Mouse (Mus musculus): Measurements from ENCODE around the gene Twnk.
"Not testable (repeated sequence)": the region's sequence is repeated elsewhere in the genome, so short reads cannot be mapped to it uniquely, and the experiment has no call there.

The Twnk gene

GRCm38 (mm10) chr19:45025937-45026568 is 20.6 kb downstream of the Twnk start:
- peak in 1 of 2 experiments; percentile 22 for DNase-seq

GRCm38 (mm10) chr19:45026958-45027670 is 21.7 kb downstream of the Twnk start:
- DNase-seq: no peak

- DNase-seq: no peak
Observed at GRCm38 (mm10) chr19:45027848-45028247, 22.4 kb downstream of the Twnk start.

- peak in 1 of 2 experiments; percentile 16 for DNase-seq
Observed at GRCm38 (mm10) chr19:45028746-45029145, 23.3 kb downstream of the Twnk start.

- DNase-seq: no peak
Observed at GRCm38 (mm10) chr19:45029571-45029970, 24.1 kb downstream of the Twnk start.

- DNase-seq: peak; percentile 80 to 81
Observed at GRCm38 (mm10) chr19:45030111-45030510, 24.6 kb downstream of the Twnk start.

- DNase-seq: peak; percentile 85 to 86
Observed at GRCm38 (mm10) chr19:45030746-45031693, 25.6 kb downstream of the Twnk start.

GRCm38 (mm10) chr19:45031780-45032179 is 26.3 kb downstream of the Twnk start:
- peak; percentile 82 to 86 for DNase-seq

- DNase-seq: peak; percentile 32 to 40
Observed at GRCm38 (mm10) chr19:45032570-45033332, 27.3 kb downstream of the Twnk start.

GRCm38 (mm10) chr19:45036867-45037266 is 31.4 kb downstream of the Twnk start:
- DNase-seq: peak in 1 of 2 experiments; percentile 52

GRCm38 (mm10) chr19:45038198-45038597 is 32.7 kb downstream of the Twnk start:
- DNase-seq: not testable (repeated sequence)

GRCm38 (mm10) chr19:45040214-45040613 is 34.8 kb downstream of the Twnk start:
- no peak for DNase-seq

GRCm38 (mm10) chr19:45044389-45044927 is 39.0 kb downstream of the Twnk start:
- DNase-seq: no peak

GRCm38 (mm10) chr19:45045236-45045635 is 39.8 kb downstream of the Twnk start:
- DNase-seq: no peak

GRCm38 (mm10) chr19:45045651-45046050 is 40.2 kb downstream of the Twnk start, which contains the start of gene Pdzd7:
TSS of gene Pdzd7 (minus strand) at chr19:45045717.
- DNase-seq: no peak

- peak; percentile 97 for DNase-seq
Observed at GRCm38 (mm10) chr19:45046523-45047321, 41.3 kb downstream of the Twnk start.

- DNase-seq: peak; percentile 94
Observed at GRCm38 (mm10) chr19:45047417-45047934, 42.0 kb downstream of the Twnk start, which contains the start of gene Sfxn3. TSS of gene Sfxn3 (plus strand) at chr19:45047503.

- DNase-seq: peak; percentile 49 to 60
Observed at GRCm38 (mm10) chr19:45047935-45048643, 42.6 kb downstream of the Twnk start.

GRCm38 (mm10) chr19:45048644-45049365 is 43.3 kb downstream of the Twnk start:
- no peak for DNase-seq
